Mouse (Mus musculus) ES-E14 (cell line): ENCODE measurements at regions not wholly inside any gene's neighbourhood (a gene's known extent, or its start where the extent isn't known, plus 50 kb on each side); places are given as distances from the start of the nearest gene placed in this dataset.

Experiments
- CHD2 ChIP-seq: IDR thresholded peaks from 2 replicates; pipeline ENCODE4 v1.6.1; 2014; ENCODE audit warnings: mild to moderate bottlenecking, low read depth, low read length, inconsistent platforms
- ZC3H11A ChIP-seq: IDR thresholded peaks from 2 replicates; pipeline ENCODE4 v1.6.1; 2012; ENCODE audit warnings: low read depth, mild to moderate bottlenecking, inconsistent platforms, low read length, borderline replicate concordance

GRCm38 (mm10) chr8:41551925-41552414, 135.1 kb upstream of the Frg1 start:
- TF ChIP-seq CHD2 = no peak
- no peak for TF ChIP-seq ZC3H11A
